Mouse (Mus musculus) thymus, postnatal 0 days (tissue): ENCODE measurements around the gene Cdkn3. TPM values are rescaled to one million over a fixed set of nuclear protein-coding genes. Genes with fewer than 3 reads are reported as not detected.
A peak's percentile ranks its signal among the peaks of the same experiment; 100 is the strongest.
"Not testable (repeated sequence)": the region's sequence is repeated elsewhere in the genome, so short reads cannot be mapped to it uniquely, and the experiment has no call there.

Experiments used
- DNase-seq: peaks from one replicate; pipeline ENCODE4 v3.0.0-alpha.2; 2015; ENCODE audit warnings: low spot score
- polyA plus RNA-seq: library from polyadenylated mRNA; unstranded; fragments of >200 nt; fragmentation: Nextera tagmentation; extraction: Ambion mirVana; gene quantifications from 2 replicates; pipeline ENCODE4 v1.2.1, GENCODE M21; 2015

Cdkn3 gene
- polyA plus RNA-seq: 70.9 and 76.0 TPM in 2 replicates

DNA sequence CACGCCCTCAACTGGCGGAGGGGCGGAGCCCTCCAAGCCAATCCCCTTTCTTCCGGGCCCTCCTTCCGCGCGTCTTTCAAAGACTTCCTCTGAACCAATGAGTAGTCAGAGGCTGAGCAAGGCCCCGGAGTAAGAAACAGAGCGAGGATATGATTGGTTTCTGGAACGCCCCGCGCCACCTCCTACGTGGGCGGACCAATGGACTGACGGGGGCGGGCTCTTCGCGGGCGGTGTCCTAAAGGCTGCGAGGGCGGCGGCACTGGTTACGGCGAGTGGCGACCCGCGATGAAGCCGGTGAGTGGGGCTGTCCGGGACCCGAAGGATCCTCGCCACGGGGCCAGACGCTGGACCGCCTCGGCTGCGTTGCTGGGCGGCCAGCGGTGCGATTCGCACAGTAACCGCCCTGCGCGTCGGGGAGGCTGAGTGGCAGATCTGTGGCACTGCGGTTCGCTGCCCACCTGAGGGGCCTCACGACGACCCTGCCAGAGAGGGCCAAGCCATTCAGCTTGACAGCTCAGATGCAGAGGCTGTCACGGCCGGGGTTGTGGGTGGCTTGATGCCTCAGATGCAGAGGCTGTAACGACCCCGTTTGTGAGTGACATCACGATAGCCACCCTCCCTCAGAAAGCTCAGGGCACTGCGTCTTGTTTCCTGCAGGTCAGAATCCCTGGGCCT is at the start of gene Cdkn3:
Gene Cdkn3 (plus strand): TSS at position 187 of the 675 bp plus-strand sequence.
- peak; percentile 95 for DNase-seq

GRCm38 (mm10) chr14:46718483-46718922 is 41.8 kb upstream of the Cdkn3 start:
- DNase-seq: no peak

DNA sequence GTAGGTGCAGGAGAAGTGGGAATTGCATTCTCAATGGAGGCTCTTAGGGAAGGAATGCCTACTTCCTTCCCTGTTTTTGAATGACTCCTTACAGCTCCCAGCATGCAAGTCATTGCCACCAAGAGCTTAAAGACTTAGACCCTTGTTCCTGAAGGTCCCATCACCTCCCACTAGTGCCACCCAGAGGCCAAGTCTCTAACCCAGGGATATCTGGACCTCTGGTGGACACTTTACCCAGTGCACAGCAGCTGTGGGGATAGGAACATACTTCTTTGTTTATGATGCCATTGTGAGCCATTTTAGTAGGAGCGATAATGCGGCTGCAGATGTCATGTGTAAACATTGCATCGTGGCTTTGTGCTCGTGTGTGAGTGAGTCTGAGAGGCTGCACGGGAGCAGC is 38.3 kb upstream of the Cdkn3 start:
- DNase-seq: no peak

DNA sequence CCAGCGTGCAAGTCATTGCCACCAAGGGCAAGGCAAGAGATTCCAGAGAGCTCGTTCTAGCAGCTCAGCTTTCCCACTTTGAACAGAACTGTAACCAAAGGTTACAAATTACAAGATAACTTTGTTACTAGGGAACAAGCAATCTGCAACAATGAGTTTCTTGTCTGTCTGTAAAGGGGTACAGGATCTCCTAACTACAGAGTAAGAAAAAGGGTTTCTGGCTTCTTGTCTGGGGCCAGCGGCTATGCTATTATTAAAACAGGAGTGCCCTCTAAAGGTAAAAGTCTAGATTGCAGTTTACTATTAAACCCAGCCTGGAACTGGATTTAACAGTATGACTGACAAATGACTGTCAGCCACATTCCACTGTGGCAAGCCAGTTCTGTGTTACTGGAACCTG is 36.5 kb upstream of the Cdkn3 start:
- DNase-seq: peak; percentile 53

DNA sequence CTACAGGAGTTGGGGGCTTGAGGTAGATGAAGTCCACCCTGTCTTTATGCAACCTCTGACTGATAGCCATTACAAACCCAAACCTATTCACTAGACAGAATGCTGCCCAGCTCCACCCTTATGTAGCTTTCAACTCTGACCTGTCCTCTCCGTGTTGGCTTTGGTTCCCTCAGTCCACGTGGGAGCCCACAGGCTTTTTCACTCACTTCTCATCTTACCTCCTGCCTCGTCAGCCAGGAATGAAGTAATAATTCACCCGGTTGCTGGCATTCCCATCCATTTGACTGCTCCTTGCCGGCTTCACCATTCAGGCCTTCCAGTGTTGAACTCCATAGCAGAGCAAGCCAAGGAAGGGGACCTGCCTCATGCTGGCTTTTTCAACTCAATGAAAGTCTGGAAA is 35.4 kb upstream of the Cdkn3 start:
- DNase-seq: no peak

DNA sequence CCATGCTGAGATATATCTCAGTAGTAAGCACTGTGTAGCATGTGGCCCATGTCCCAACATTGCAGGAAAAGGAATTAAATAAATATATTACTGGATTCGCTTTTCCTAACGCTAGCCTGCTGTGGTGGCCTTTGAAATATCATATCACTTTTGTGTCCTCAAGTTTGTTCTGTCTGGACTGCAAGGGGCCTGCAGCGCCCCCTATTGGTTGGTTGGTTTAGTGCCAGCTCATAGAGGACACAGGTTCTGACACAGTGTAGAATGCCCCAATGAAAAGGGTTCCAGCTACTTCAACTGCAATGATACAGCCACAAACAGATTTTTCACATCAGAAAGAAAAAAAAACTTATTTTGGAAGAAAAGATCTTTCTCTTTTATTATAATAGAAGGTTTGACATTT is 34.6 kb upstream of the Cdkn3 start:
- peak; percentile 31 for DNase-seq

DNA sequence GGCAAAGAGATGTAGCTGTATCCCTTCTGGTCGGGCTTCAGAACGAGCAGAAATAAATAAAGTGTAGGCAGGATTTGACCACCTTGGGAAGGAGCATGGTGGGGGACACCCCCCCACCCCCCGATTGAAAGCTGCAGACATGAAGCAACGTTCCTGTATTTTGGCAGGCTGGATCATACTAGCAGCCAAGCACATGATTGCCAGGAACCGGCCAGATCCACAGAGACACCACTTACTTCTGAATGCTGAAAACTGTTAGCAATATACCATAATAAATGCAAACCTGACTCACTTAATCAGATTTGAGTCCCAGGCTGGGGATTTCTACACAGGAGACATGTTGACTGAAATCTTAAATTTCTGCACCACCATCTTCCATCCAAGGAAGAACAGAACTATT is 26.1 kb upstream of the Cdkn3 start:
- DNase-seq: no peak

- DNase-seq: no peak
These were observed 25.4 kb upstream of the Cdkn3 start for GRCm38 (mm10) chr14:46734761-46735455.

GRCm38 (mm10) chr14:46736366-46736765 is 24.0 kb upstream of the Cdkn3 start:
- DNase-seq: no peak

GRCm38 (mm10) chr14:46737346-46737745 is 23.0 kb upstream of the Cdkn3 start:
- not testable (repeated sequence) for DNase-seq

DNA sequence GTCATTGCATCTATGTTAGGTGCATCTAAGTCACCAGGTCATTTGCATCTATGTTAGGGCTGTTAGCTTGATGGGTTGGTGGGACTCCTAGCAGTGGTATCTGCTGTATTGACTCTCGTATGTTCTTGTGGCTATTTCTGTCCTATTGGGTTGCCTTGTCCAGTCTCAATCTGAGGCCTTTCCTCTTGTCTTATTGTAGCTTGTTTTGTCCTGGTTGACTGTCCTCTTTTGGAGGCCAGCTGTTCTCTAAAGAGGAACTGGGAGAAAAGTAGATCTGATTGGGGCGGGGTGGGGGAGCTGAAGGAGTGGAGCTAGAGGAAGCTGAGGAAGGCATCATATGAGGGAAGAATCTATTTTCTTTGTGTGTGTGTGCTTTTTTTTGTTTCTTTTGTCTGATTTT is 17.7 kb upstream of the Cdkn3 start:
- no peak for DNase-seq

GRCm38 (mm10) chr14:46745413-46745812 is 14.9 kb upstream of the Cdkn3 start:
- no peak for DNase-seq

- not testable (repeated sequence) for DNase-seq
These were observed 6.0 kb upstream of the Cdkn3 start for GRCm38 (mm10) chr14:46754371-46754770.

GRCm38 (mm10) chr14:46755851-46756250 is 4.5 kb upstream of the Cdkn3 start:
- no peak for DNase-seq

DNA sequence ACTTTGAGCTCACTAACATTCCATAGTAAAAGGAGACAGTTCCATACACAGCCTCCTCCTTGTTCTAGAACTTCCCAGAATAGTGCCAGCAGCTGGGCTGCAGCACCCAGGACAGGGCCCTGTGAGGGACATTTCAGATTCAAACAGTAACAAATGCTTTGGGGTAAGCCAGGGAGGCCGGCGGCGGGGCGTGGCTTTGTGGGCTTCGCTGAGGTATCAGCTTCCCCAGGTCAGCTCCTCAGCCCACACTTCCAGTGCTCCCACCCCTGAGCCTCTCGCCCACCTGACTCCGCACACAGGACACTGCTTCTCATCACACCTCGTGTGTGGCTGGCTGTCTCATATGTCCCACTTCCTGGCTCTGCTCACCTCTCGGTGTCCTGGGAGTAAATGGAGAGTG is 2.6 kb upstream of the Cdkn3 start:
- no peak for DNase-seq

DNA sequence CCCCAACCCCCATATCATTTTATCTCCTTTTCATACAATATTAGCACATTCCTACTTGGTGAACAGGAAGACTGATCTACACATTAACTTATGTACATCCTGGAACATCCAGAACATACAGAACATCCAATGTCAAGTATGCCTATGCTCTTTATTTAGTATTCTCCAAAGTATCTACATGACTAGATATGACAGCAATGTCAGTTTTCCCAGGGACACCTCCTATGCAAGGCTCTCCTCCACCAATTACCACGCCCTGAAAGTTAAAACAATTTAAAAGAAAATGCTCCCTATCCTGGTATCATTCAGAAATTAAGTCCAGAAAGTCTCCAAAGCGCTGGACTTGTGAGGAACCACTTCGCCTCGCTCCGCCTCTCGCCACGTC is 379 bp upstream of the Cdkn3 start:
- no peak for DNase-seq

- no peak for DNase-seq
These were observed 845 bp downstream of the Cdkn3 start for GRCm38 (mm10) chr14:46761186-46761585.

GRCm38 (mm10) chr14:46767116-46767515 is 6.8 kb downstream of the Cdkn3 start:
- no peak for DNase-seq

DNA sequence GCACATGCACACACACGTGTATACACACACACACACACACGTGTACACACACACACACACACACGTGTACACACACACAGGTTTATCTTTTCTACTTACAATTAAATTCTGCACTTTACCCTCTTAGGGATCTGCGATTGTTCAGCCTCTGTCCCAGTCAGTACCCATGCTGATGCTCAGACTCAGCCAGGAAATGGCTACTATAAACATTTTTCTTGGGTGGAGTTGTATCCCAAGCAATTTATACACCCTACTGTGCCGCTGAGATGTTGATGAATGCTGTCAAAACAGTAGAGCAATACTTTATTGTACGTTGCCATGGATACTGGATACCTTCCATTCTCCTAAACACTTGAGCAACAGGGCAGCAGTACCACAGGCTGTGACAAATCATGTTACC is 9.7 kb downstream of the Cdkn3 start:
- DNase-seq: no peak

DNA sequence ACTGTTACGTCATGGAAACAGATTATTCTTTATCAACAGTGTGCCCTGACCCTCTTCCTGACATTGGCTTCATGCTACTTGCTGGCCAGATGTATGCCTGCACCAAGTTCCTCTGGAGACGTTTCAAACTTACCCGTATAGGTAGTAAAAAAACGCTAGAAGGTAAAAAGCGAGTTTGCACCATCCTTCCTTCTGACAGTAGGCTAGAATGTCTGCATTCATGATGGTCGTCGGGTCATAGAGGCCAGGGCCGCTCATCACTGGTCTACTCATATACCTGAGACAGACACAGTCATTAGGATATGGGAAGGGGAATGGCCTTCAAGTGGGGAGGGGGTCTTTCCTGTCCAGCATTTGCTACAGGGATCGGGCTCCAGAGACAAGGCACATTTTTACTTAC is 18.4 kb downstream of the Cdkn3 start:
- no peak for DNase-seq

GRCm38 (mm10) chr14:46779217-46779616 is 18.9 kb downstream of the Cdkn3 start:
- DNase-seq: no peak

DNA sequence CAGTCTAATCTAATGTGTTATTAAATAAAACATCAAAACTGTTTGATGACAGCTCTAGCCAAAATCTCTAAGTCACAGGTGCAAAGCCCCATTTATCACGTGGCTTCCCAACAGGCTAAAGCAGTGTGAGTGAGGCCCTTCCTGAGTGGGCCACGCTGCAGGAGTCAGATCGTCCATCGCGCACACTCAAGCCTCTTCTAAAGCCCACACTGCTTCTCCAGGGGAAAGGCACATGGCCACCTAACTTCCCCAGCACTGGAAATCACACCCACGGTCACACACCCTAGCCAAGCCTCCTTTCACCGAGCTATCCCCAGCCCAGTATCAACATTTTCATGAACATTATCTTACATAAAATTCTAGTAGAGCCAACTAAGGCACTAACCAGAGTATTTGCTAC is 20.7 kb downstream of the Cdkn3 start:
- DNase-seq: no peak

DNA sequence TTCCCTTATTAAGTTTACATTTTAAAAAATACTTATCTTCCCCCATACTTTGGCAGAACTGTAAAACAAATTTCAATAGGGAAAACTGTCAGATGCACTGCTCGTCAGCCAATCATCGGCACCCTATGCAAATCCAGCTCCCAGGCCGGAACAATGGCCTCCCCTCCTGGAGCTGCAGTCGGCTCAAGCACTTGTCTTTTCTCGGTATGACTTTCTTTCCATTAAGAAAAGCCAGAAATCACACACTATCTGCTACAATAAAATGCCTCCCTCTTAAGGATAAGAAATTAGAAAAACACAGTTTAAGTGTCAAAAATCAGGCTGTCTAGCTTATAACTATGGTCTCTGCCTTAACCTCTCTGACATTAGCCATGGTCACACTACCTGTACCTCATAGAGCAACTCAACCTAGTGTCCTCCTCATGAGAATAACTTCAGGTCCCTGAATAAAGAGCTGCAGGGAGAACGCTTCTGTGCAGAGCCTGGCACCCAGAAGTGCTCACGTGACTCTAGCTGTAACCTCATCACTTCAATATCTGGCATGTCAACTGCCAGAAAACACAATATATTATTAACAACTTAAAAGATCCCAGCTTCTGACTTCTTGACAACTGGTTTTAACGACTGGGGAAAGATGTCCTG is 22.0 kb downstream of the Cdkn3 start:
- DNase-seq: no peak
